In genomic region chr1:179940787-179941352, GRCm38 (mm10) we compare ENCODE assay signal across 17 mouse cellular contexts. TPM values are rescaled to one million over a fixed set of nuclear protein-coding genes. Genes with fewer than 3 reads are reported as not detected.
DNase-seq lines count a peak whose midpoint lies in the region; ATAC-seq and TF ChIP-seq lines count a peak whose summit lies in the region.
"Had no signal": no experiment of that assay in that cellular context is flagged by ENCODE, and none has a peak within 500 bp of the region (broad histone marks: within the 10 kb centered on the region; RNA-seq: fewer than 3 reads in every experiment).

No protein-coding gene starts in this region.

- 82% methylated on average over 14 of the region's 14 CpGs for WGBS in embryonic facial prominence, embryonic 12.5 days
- WGBS in embryonic facial prominence, embryonic 10.5 days = 90% methylated on average over 14 of the region's 14 CpGs
- 77% methylated on average over 14 of the region's 14 CpGs for WGBS in kidney, adult 2 months
- WGBS in lung, embryonic 14.5 days = 66% methylated on average over 14 of the region's 14 CpGs
- 69% methylated on average over 14 of the region's 14 CpGs for WGBS in stomach, embryonic 16.5 days
- WGBS in hindbrain, postnatal 0 days = 87% methylated on average over 14 of the region's 14 CpGs

- TF ChIP-seq CTCF in kidney, adult 2 months (conservative IDR thresholded peaks at IDR 0.05; ENCODE audit: insufficient read depth, insufficient read length, low read depth, low read length) = no peak
- TF ChIP-seq CTCF in lung, embryonic 14.5 days (IDR thresholded peaks at IDR 0.05; ENCODE audit: low read depth) = no peak
- TF ChIP-seq CTCF in hindbrain, postnatal 0 days (IDR thresholded peaks at IDR 0.05; ENCODE audit: low read depth) = no peak

- H3K9me3 ChIP-seq in embryonic facial prominence, embryonic 12.5 days = no peaks in the 10 kb centered on the region
- no peaks in the 10 kb centered on the region for H3K9me3 ChIP-seq in embryonic facial prominence, embryonic 10.5 days
- H3K9me3 ChIP-seq in lung, embryonic 14.5 days (ENCODE audit: low read depth, low read length) = no peaks in the 10 kb centered on the region
- no peaks in the 10 kb centered on the region for H3K9me3 ChIP-seq in stomach, embryonic 16.5 days (replicated peaks; ENCODE audit: control insufficient read depth, low read length)
- H3K9me3 ChIP-seq in hindbrain, postnatal 0 days (ENCODE audit: low read length) = no peaks in the 10 kb centered on the region
- H3K9me3 ChIP-seq: forebrain, embryonic 10.5 days; limb, embryonic 13.5 days; midbrain, embryonic 12.5 days had no signal

- H3K9ac ChIP-seq in embryonic facial prominence, embryonic 12.5 days = no peak overlapping the region
- H3K9ac ChIP-seq in lung, embryonic 14.5 days = no peak overlapping the region; the same call in 1 of the 2 replicates
- no peak overlapping the region for H3K9ac ChIP-seq in stomach, embryonic 16.5 days (ENCODE audit: low read length)
- no peak overlapping the region for H3K9ac ChIP-seq in hindbrain, postnatal 0 days (replicated peaks; ENCODE audit: low read length)
- H3K9ac ChIP-seq: forebrain, postnatal 0 days; limb, embryonic 13.5 days; liver, embryonic 14.5 days; midbrain, embryonic 12.5 days had no signal

- H3K4me3 ChIP-seq in embryonic facial prominence, embryonic 12.5 days = no peak overlapping the region
- H3K4me3 ChIP-seq in embryonic facial prominence, embryonic 10.5 days = no peak overlapping the region
- no peak overlapping the region for H3K4me3 ChIP-seq in kidney, adult 2 months (ENCODE audit: insufficient read depth, low read depth, low read length)
- no peak overlapping the region for H3K4me3 ChIP-seq in lung, embryonic 14.5 days (ENCODE audit: low read depth, low read length)
- H3K4me3 ChIP-seq in stomach, embryonic 16.5 days (replicated peaks; ENCODE audit: low read length) = no peak overlapping the region; the same call in 1 of the 2 replicates
- H3K4me3 ChIP-seq in hindbrain, postnatal 0 days (ENCODE audit: low read length) = no peak overlapping the region
- H3K4me3 ChIP-seq: forebrain, embryonic 10.5 days; limb, embryonic 13.5 days; midbrain, embryonic 12.5 days had no signal

- H3K4me2 ChIP-seq in embryonic facial prominence, embryonic 12.5 days (replicated peaks) = no peak overlapping the region
- 0 out of 2 replicates have a peak overlapping the region, but pooled peaks have one; percentile 23 for H3K4me2 ChIP-seq in lung, embryonic 14.5 days
- peak overlapping the region; percentile 10; the same call in 1 of the 2 replicates for H3K4me2 ChIP-seq in stomach, embryonic 16.5 days (ENCODE audit: low read depth, low read length)
- H3K4me2 ChIP-seq in hindbrain, postnatal 0 days (ENCODE audit: low read depth, low read length) = no peak overlapping the region
- H3K4me2 ChIP-seq: limb, embryonic 13.5 days; midbrain, embryonic 12.5 days had no signal

- no peak for DNase-seq in embryonic facial prominence, embryonic 10.5 days (ENCODE audit: low spot score)
- DNase-seq in kidney, adult 2 months = peak; percentile 16
- DNase-seq in kidney, adult 9 months = no peak
- DNase-seq in lung, embryonic 14.5 days = peak; percentile 80
- no peak for DNase-seq in lung, postnatal 14 days
- DNase-seq in hindbrain, postnatal 0 days (ENCODE audit: low spot score) = no peak
- DNase-seq: adrenal gland, adult 8-10 months; cerebellum, adult 8-10 months; gastrocnemius, postnatal 36 days; retina, postnatal 1 day had no signal

- no peak for ATAC-seq in embryonic facial prominence, embryonic 12.5 days (ENCODE audit: insufficient number of reproducible peaks, insufficient read depth, low FRiP score, low TSS enrichment)
- ATAC-seq in lung, embryonic 14.5 days (ENCODE audit: insufficient read depth) = peak; percentile 60; the same call in 1 of the 2 replicates
- no peak for ATAC-seq in stomach, embryonic 16.5 days (ENCODE audit: insufficient read depth, low FRiP score)
- ATAC-seq in hindbrain, postnatal 0 days = no peak

- no peaks in the 10 kb centered on the region for H3K27me3 ChIP-seq in embryonic facial prominence, embryonic 12.5 days
- no peaks in the 10 kb centered on the region for H3K27me3 ChIP-seq in embryonic facial prominence, embryonic 10.5 days (replicated peaks; ENCODE audit: low read depth, poor library complexity, severe bottlenecking)
- H3K27me3 ChIP-seq in kidney, adult 2 months (replicated peaks; ENCODE audit: control insufficient read depth, insufficient read depth, low read length) = no peaks in the 10 kb centered on the region
- no peaks in the 10 kb centered on the region for H3K27me3 ChIP-seq in lung, embryonic 14.5 days (ENCODE audit: insufficient read depth, low read length)
- H3K27me3 ChIP-seq in stomach, embryonic 16.5 days (ENCODE audit: control insufficient read depth, insufficient read depth, low read length) = no peaks in the 10 kb centered on the region
- no peaks in the 10 kb centered on the region for H3K27me3 ChIP-seq in hindbrain, postnatal 0 days (ENCODE audit: insufficient read depth, low read length)
- H3K27me3 ChIP-seq: limb, embryonic 13.5 days; midbrain, embryonic 12.5 days had no signal

- no peaks in the 10 kb centered on the region; the same call in 1 of the 2 replicates for H3K4me1 ChIP-seq in embryonic facial prominence, embryonic 12.5 days
- 0 out of 2 replicates have a peak, but pooled peaks cover 3% of the 10 kb centered on the region for H3K4me1 ChIP-seq in embryonic facial prominence, embryonic 10.5 days
- H3K4me1 ChIP-seq in kidney, adult 2 months (ENCODE audit: control insufficient read depth, insufficient read depth, low read length) = no peaks in the 10 kb centered on the region
- H3K4me1 ChIP-seq in lung, embryonic 14.5 days (ENCODE audit: insufficient read depth) = no peaks in the 10 kb centered on the region
- H3K4me1 ChIP-seq in stomach, embryonic 16.5 days (ENCODE audit: control insufficient read depth, insufficient read depth, low read length) = no peaks in the 10 kb centered on the region
- H3K4me1 ChIP-seq in hindbrain, postnatal 0 days (ENCODE audit: insufficient read depth, low read length) = no peaks in the 10 kb centered on the region
- H3K4me1 ChIP-seq: limb, embryonic 13.5 days; midbrain, embryonic 12.5 days had no signal

- peak overlapping the region; percentile 58; the same call in 1 of the 2 replicates for H3K27ac ChIP-seq in embryonic facial prominence, embryonic 12.5 days
- no peak overlapping the region for H3K27ac ChIP-seq in embryonic facial prominence, embryonic 10.5 days (replicated peaks)
- H3K27ac ChIP-seq in kidney, adult 2 months (ENCODE audit: insufficient read depth, low read depth, low read length) = no peak overlapping the region
- peak overlapping the region; percentile 50; the same call in 1 of the 2 replicates for H3K27ac ChIP-seq in lung, embryonic 14.5 days (ENCODE audit: low read depth)
- H3K27ac ChIP-seq in stomach, embryonic 16.5 days (ENCODE audit: low read length) = no peak overlapping the region
- no peak overlapping the region for H3K27ac ChIP-seq in hindbrain, postnatal 0 days
- H3K27ac ChIP-seq: forebrain, embryonic 10.5 days; limb, embryonic 13.5 days; liver, embryonic 14.5 days; midbrain, embryonic 12.5 days had no signal

- H3K36me3 ChIP-seq in embryonic facial prominence, embryonic 12.5 days = no peaks in the 10 kb centered on the region
- H3K36me3 ChIP-seq in embryonic facial prominence, embryonic 10.5 days (replicated peaks) = no peaks in the 10 kb centered on the region
- no peaks in the 10 kb centered on the region for H3K36me3 ChIP-seq in kidney, adult 2 months (ENCODE audit: control insufficient read depth, insufficient read depth, low read length)
- H3K36me3 ChIP-seq in lung, embryonic 14.5 days (ENCODE audit: insufficient read depth) = no peaks in the 10 kb centered on the region
- no peaks in the 10 kb centered on the region for H3K36me3 ChIP-seq in stomach, embryonic 16.5 days (ENCODE audit: control insufficient read depth, insufficient read depth, low read length)
- H3K36me3 ChIP-seq in hindbrain, postnatal 0 days (ENCODE audit: insufficient read depth, low read length) = no peaks in the 10 kb centered on the region
- H3K36me3 ChIP-seq: forebrain, embryonic 10.5 days; limb, embryonic 13.5 days; midbrain, embryonic 12.5 days had no signal

- no peak for TF ChIP-seq POLR2A in kidney, adult 2 months (IDR thresholded peaks at IDR 0.05; ENCODE audit: low read depth, low read length)

RNA-seq across cellular contexts. Expression of gene Cdc42bpa, which starts 19.4 kb away (rescaled TPM):
- polyA plus RNA-seq in embryonic facial prominence, embryonic 12.5 days (2016; fragmentation: Nextera tagmentation; extraction: Ambion mirVana) = 18.4 and 20.2 TPM in 2 replicates
- polyA plus RNA-seq in embryonic facial prominence, embryonic 10.5 days (2016; fragmentation: Nextera tagmentation; extraction: Ambion mirVana) = 11.5 and 12.9 TPM in 2 replicates
- polyA plus RNA-seq in kidney, adult 2 months (2012; rRNA removed) = 20.2 and 21.0 TPM in 2 replicates
- polyA plus RNA-seq in lung, embryonic 14.5 days (2014; fragmentation: Nextera tagmentation; extraction: Ambion mirVana) = 14.9 and 15.4 TPM in 2 replicates
- polyA plus RNA-seq in stomach, embryonic 16.5 days (2015; fragmentation: Nextera tagmentation; extraction: Ambion mirVana) = 14.1 and 16.3 TPM in 2 replicates
- 84.3 and 90.9 TPM in 2 replicates for total RNA-seq in hindbrain, postnatal 0 days (2014; rRNA removed)
- 29.1 and 36.1 TPM in 2 replicates for polyA plus RNA-seq in hindbrain, postnatal 0 days (2015; fragmentation: Nextera tagmentation; extraction: Ambion mirVana)

Comparison
In these comparisons a context has a peak if more than half of its experiments do, and no peak if none do; other contexts are left out.
1. H3K27ac ChIP-seq: peak in embryonic facial prominence, embryonic 12.5 days (single experiment) and lung, embryonic 14.5 days (single experiment); none in embryonic facial prominence, embryonic 10.5 days (single experiment), kidney, adult 2 months (single experiment), stomach, embryonic 16.5 days (single experiment) and hindbrain, postnatal 0 days (single experiment).
2. DNase-seq: peak in kidney, adult 2 months (single experiment) and lung, embryonic 14.5 days (single experiment); none in embryonic facial prominence, embryonic 10.5 days (single experiment), kidney, adult 9 months (single experiment), lung, postnatal 14 days (single experiment) and hindbrain, postnatal 0 days (single experiment).
3. H3K4me2 ChIP-seq: peak in lung, embryonic 14.5 days (single experiment) and stomach, embryonic 16.5 days (single experiment); none in embryonic facial prominence, embryonic 12.5 days (single experiment) and hindbrain, postnatal 0 days (single experiment).